Mouse (Mus musculus) embryonic fibroblast, embryonic 13.5 days (primary cell): Measurements from ENCODE around the gene Hist1h1d. TPM values are rescaled to one million over a fixed set of nuclear protein-coding genes. Genes with fewer than 3 reads are reported as not detected.

Experiments used
- H3K27ac ChIP-seq: 2 replicates; pipeline ENCODE4 v1.5.1; 2012; ENCODE audit warnings: low read length, control low read depth, inconsistent platforms; ENCODE audit not compliant: insufficient read depth
- H3K4me1 ChIP-seq: 2 replicates; pipeline ENCODE4 v1.6.1; 2011; ENCODE audit warnings: low read length; ENCODE audit not compliant: control insufficient read depth, insufficient read depth
- H3K4me3 ChIP-seq: 2 replicates; pipeline ENCODE4 v1.5.1; 2011; ENCODE audit warnings: mild to moderate bottlenecking, control low read depth, low read length; ENCODE audit not compliant: insufficient read depth
- CTCF ChIP-seq: IDR thresholded peaks from 2 replicates; pipeline ENCODE4 v1.5.1; 2011; ENCODE audit warnings: mild to moderate bottlenecking, control low read depth, low read length, moderate library complexity, borderline replicate concordance; ENCODE audit not compliant: insufficient read depth
- POLR2A ChIP-seq: IDR thresholded peaks from 2 replicates; pipeline ENCODE4 v1.6.1; 2011; ENCODE audit warnings: low read depth, mild to moderate bottlenecking, control low read depth, low read length, moderate library complexity
- polyA plus RNA-seq: library from polyadenylated mRNA; stranded (reverse); fragments of >200 nt; gene quantifications from 2 replicates; pipeline ENCODE4 v1.2.4, GENCODE M21; 2011; ENCODE audit warnings: low read depth; ENCODE audit not compliant: missing spikeins, insufficient read length

Hist1h1d gene
- polyA plus RNA-seq, 1 experiment: 2.7 TPM

GRCm38 (mm10) chr13:23516822-23517602 is 36.0 kb upstream of the Hist1h1d start:
- Histone ChIP-seq H3K27ac (no peak overlapping the region), H3K4me1 (no peaks in the 10 kb centered on the region; the same call in 1 of the 2 replicates), H3K4me3 (peak overlapping the region; percentile 52)
- TF ChIP-seq CTCF (no peak), POLR2A (no peak)

GRCm38 (mm10) chr13:23517603-23518294 is 35.3 kb upstream of the Hist1h1d start:
- Histone ChIP-seq H3K4me3 (peak overlapping the region; percentile 91), H3K27ac (peak overlapping the region; percentile 99), H3K4me1 (no peaks in the 10 kb centered on the region; the same call in 1 of the 2 replicates)
- no peak for TF ChIP-seq CTCF
- TF ChIP-seq POLR2A: no peak

GRCm38 (mm10) chr13:23518295-23518603 is 34.8 kb upstream of the Hist1h1d start:
- Histone ChIP-seq H3K4me3 (peak overlapping the region; percentile 91), H3K4me1 (no peaks in the 10 kb centered on the region; the same call in 1 of the 2 replicates), H3K27ac (peak overlapping the region; percentile 99)
- no peak for TF ChIP-seq CTCF
- TF ChIP-seq POLR2A: no peak

- Histone ChIP-seq H3K27ac (peak overlapping the region; percentile 57; the same call in 1 of the 2 replicates), H3K4me1 (no peaks in the 10 kb centered on the region; the same call in 1 of the 2 replicates), H3K4me3 (peak overlapping the region; percentile 63)
- TF ChIP-seq CTCF (no peak), POLR2A (no peak)
These were observed 34.2 kb upstream of the Hist1h1d start for GRCm38 (mm10) chr13:23518885-23519284.

- H3K4me1 ChIP-seq: no peaks in the 10 kb centered on the region; the same call in 1 of the 2 replicates
- H3K4me3 ChIP-seq: peak overlapping the region; percentile 63
- TF ChIP-seq POLR2A: no peak
- TF ChIP-seq CTCF: no peak
- peak overlapping the region; percentile 24; the same call in 1 of the 2 replicates for H3K27ac ChIP-seq
These were observed 33.6 kb upstream of the Hist1h1d start for GRCm38 (mm10) chr13:23519416-23519815.

- no peak overlapping the region for H3K27ac ChIP-seq
- no peak for TF ChIP-seq CTCF
- TF ChIP-seq POLR2A: no peak
- no peak overlapping the region for H3K4me3 ChIP-seq
- H3K4me1 ChIP-seq: no peaks in the 10 kb centered on the region; the same call in 1 of the 2 replicates
These were observed 31.4 kb upstream of the Hist1h1d start for GRCm38 (mm10) chr13:23521703-23522102.

GRCm38 (mm10) chr13:23523976-23524375 is 29.1 kb upstream of the Hist1h1d start:
- Histone ChIP-seq H3K4me1 (peaks cover 5% of the 10 kb centered on the region), H3K4me3 (no peak overlapping the region), H3K27ac (no peak overlapping the region)
- TF ChIP-seq CTCF: no peak
- no peak for TF ChIP-seq POLR2A

GRCm38 (mm10) chr13:23524654-23525053 is 28.4 kb upstream of the Hist1h1d start:
- H3K4me3 ChIP-seq: no peak overlapping the region
- peaks cover 7% of the 10 kb centered on the region for H3K4me1 ChIP-seq
- TF ChIP-seq CTCF: peak; percentile 82; the same call in 1 of the 2 replicates
- TF ChIP-seq POLR2A: no peak
- H3K27ac ChIP-seq: no peak overlapping the region

GRCm38 (mm10) chr13:23525901-23526300 is 27.2 kb upstream of the Hist1h1d start:
- TF ChIP-seq CTCF (no peak), POLR2A (no peak)
- Histone ChIP-seq H3K4me1 (peaks cover 7% of the 10 kb centered on the region), H3K4me3 (no peak overlapping the region; the same call in 1 of the 2 replicates)

GRCm38 (mm10) chr13:23526312-23526711 is 26.8 kb upstream of the Hist1h1d start:
- no peak for TF ChIP-seq CTCF
- TF ChIP-seq POLR2A: no peak
- Histone ChIP-seq H3K4me1 (peaks cover 7% of the 10 kb centered on the region; the same call in 1 of the 2 replicates), H3K4me3 (peak overlapping the region; percentile 70), H3K27ac (0 out of 2 replicates have a peak overlapping the region, but pooled peaks have one; percentile 11)

More at GRCm38 (mm10) chr13:23525901-23526300, 27.2 kb upstream of the Hist1h1d start:
- H3K27ac ChIP-seq: no peak overlapping the region
